Mouse (Mus musculus) megakaryocyte, adult 5-6 weeks (primary cell): ENCODE measurements around the gene Ptpn14. TPM values are rescaled to one million over a fixed set of nuclear protein-coding genes. Genes with fewer than 3 reads are reported as not detected.

Source experiments
- ATAC-seq: 2 replicates; pipeline ENCODE4 v1.8.0; 2016; ENCODE audit warnings: mild to moderate bottlenecking, inconsistent platforms; ENCODE audit not compliant: poor library complexity, severe bottlenecking
- total RNA-seq, 2 experiments: library from RNA; stranded (forward) in 1 of 2; stranded (reverse) in 1 of 2; fragments of 153-499, 151-499 nt in 1 of 2; fragments of 221-1000, 200-1000 nt in 1 of 2; gene quantifications; 2 replicates each; pipeline versions ENCODE4 v1.2.3 to v1.2.4; 2015 to 2017

The Ptpn14 gene
- total RNA-seq, 2 experiments from 2014 or later, result 0.09 to 0.26 TPM

DNA sequence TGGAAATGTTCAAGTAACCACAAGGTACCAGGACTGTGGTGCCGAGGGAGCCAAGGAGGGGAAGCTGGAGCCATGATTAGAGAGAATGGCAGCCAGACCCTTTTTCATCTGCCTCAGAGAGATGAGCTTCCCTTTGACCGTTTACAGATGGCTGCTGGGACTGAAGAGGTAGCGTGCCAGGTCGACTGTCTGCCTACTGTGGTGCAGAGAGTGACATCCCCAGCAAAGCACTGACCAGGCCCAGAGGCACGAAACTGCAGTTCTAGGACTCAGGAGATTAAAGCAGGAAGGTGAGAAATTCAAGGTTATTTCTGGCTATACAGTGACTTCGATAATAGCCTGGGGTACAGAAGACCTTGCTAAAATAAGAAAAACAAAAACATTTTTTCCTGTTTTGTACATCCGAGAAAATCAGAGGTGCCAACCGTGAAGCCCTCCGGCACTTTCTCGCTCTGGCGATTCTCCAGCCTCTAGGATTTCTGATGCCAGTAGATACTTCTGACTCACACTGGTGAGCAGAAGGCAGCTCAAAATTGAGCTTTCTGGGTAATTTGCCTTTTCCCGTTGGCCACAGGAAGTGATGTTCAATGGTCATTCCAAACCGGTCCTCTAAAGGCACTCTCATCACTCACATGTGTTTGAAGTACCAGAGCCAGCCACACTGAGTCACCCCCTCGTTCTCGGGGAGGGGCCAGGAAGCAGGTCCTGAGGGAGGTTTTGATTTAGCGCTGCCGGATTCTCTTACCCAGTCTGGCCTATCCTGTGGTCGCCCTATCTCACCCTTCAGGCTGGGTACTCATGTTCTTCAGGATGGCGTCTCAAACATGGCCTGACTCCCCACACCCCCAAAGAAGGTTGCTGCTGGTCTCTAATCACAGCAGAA lies 11.9 kb upstream of the Ptpn14 start:
- ATAC-seq, result no peak

DNA sequence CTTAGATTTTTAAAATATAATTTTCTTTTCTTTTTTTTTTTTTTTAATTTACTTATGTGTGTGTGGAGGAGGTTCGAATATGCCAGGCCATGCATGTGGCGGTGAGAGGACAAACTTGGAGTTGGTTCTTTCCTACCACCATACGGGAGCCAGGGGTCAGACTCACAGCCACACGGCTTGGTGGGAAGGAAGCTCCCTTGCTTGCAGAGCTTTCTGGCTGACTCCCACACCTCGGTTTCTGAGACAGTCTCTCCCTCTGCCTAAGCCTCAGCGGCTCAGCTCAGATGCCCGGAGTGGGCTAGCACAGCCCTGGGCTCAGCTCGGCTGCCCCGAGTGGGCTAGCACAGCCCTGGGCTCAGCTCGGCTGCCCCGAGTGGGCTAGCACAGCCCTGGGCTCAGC lies 10.5 kb upstream of the Ptpn14 start:
- no peak for ATAC-seq

DNA sequence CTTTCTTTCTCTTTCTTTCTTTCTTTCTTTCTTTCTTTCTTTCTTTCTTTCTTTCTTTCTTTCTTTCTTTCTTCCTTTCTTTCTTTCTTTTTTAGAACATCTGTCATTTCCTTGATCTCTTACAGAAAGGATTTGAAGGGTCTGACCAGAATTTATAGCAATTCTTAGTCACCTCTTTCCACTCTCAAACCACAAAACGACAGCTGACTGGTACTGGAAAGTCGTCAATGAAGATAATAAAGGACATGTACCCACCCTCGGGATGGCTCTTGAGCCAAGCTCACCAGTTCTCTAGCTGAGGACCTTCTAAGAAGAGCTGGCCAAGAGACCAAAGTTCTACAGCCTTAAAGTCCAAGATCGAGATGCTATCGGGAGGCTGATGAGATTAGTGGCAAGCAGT lies 9.5 kb upstream of the Ptpn14 start:
- no peak for ATAC-seq

DNA sequence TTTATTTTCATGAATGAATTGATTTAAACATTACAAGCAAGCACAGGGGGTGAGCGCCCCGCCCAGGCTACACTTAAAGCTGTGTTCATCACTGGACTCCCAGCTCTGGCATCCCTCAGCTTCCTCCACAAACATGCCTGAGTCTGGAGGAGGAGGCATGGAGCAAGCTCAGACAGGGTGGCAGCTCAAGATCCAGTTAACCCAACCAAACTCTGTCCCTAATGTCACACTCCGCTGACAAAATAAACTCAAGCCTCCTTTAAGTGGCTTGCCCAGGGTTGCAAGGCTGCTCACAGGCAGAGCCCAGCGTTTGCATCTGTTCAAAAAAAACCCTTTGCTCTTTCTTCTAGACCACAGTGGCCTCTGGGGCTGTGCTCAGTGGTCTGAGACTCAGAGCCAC lies 1.9 kb upstream of the Ptpn14 start:
- ATAC-seq, result no peak

DNA sequence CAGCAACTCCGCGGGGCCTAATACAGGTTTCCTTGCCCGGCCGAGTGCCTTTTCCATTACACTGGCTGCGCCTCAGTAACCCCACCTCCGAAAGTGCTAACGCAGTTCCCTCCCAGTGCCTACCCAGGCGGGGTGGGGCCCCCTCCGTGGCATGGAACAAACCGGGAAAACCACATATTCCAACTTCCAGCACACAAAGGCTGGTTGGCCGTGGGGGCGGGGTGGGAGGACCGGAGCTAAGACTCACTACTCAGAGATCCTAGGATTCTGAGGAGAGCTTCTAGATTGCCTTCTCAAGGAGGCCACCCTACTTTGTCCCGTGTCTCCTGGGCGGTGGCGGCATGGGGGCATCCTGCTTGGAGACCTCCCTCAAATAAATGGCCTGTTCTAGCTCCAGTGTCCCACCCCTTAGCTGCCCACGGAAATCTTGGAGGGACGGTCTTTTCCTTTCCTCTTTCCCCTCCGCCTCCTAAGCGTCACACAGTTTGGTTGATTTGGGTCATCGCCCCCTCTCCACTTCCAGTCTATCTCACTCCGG lies 653 bp upstream of the Ptpn14 start:
- no peak for ATAC-seq

DNA sequence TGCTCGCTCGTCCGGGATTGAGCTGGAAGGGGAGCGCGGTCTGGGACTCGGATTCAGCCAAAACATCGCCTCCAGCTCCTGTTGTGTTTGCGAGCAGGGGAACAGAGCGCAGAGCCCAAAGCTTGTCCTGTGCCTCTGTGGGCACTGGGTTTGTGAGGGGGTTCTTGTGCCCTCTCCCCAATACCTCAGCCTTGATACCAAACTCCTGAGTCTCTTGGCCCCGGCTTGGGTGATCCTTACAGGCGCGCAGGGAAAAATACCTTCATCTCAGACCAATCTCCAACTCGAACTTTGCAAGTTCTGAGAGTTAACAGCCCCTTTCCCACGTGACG lies 682 bp downstream of the Ptpn14 start:
- no peak for ATAC-seq

DNA sequence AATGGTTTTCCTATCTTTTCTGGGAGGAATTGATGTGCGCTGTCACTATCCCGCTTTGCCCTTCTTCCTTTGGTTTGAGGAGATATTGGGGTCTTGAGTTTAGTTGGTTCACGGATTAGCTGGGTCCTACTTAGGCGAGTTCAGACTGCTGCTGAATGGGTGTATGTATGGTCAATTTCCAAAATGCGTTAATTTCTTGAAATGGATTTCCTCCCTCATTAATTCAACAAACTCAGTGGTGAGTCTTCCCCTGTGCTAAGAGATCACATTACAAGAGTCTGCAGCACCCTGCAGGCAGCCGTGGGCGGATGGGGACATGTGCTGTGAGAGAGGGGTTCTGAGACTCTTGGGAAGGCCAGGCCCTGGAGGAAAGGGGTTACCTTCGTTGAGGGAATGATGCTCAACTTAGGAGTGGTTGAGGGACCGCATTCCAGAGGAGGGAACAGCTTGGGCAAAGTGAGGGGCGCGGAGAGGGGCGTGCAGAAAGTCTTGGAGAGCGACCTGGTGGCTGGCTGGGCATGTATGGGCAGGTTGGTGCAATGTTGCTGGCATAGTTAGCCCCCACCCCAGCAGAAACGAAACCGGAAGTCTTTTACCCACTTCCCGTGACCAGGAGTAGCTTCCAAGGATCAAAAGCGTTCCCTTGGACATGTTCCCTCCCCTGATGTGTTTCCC lies 1.2 kb downstream of the Ptpn14 start:
- no peak for ATAC-seq

DNA sequence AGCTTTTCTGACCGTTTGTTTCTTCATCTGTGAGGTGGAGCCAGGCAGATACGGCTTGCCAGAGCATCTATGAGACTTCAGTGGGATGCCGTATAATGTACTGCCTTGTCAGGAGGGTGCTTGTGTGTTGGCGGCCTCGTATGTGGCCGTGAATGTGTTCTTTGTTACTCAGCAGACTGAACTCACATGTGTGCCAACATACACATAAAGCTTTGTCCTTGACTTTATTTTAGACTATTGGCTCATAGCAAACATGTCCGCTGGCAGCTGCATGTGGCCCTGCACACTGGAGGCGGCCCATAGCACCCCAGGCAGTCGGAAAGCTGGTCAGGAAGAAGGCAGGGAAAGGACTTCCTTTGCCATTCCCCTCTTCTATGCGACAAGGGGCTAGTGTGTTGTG lies 3.6 kb downstream of the Ptpn14 start:
- ATAC-seq, result no peak

DNA sequence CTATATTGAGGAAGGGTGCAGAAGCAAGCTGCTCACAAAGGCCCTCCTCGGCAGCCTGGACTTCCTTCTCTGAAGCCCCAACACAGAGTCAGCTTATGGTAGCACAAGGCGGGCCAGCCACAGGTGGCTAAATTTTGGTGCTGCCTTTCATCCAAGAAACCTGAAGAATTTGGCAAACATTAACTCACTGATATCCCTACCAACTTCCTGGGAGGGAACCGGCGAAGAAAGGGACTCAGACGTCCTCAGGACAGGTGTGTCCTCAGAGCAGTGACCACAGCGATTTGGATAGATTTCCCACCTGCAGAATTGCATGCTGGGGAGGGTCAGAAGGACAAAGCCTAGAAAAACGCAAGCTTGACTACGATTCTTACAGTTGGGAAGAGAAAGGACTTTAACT lies 4.1 kb downstream of the Ptpn14 start:
- ATAC-seq, result no peak

DNA sequence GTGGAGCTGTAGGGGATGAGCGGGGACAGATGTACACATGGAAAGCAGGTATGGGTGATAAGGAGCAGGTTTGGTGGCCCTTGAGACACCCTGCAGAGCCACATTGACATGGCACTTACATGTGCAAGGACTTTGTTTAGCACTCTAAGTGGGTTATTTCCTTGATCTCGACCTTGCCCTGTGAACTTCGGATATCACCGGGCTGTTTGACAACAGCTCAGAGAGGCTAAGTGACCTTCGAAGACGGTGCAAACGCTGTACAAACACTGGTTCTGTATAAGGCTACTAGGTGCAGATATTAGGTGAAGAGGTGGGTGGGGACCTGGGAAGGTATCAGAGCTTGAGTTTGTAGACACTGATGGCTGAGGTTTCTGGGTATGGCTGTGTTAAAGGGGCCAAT lies 12.0 kb downstream of the Ptpn14 start:
- no peak for ATAC-seq

DNA sequence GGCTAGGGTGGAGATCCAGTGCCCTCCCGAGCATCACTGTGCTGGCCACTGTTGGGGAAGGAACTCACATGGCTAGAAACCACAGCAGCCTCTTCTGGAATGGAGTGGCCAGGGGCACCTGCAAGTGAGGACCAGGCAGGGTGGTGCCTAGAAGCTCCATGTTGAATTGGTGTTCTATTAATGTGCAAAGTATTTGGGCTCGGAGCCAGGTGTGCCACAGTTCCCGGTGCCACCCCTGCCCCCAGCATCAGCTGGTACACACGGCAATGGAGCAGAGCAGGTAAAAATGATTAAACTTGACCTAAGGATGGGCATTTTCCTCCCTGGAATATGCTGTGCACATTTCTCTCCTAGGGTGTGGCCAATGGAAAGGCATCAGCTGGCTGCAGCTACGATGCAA lies 14.0 kb downstream of the Ptpn14 start:
- ATAC-seq, result no peak

DNA sequence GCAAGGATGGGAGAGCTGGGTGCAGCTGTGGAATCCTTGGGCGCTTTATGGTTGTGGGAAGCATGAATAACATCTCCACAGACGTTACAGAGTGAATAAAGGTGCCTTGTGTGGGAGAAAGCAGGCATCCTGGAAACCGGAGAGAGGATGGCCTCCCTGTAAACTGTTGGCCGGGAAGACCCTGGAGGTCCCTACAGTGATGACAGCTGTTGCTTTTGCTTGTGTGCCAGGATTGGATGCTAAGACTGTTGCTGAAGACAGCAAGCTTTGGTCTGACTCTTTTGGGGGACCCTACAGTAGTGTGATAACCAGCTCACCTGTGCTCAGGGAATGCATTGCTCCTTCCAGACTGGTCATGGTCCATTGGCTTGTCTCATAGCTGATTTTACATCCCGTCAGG lies 15.1 kb downstream of the Ptpn14 start:
- no peak for ATAC-seq

DNA sequence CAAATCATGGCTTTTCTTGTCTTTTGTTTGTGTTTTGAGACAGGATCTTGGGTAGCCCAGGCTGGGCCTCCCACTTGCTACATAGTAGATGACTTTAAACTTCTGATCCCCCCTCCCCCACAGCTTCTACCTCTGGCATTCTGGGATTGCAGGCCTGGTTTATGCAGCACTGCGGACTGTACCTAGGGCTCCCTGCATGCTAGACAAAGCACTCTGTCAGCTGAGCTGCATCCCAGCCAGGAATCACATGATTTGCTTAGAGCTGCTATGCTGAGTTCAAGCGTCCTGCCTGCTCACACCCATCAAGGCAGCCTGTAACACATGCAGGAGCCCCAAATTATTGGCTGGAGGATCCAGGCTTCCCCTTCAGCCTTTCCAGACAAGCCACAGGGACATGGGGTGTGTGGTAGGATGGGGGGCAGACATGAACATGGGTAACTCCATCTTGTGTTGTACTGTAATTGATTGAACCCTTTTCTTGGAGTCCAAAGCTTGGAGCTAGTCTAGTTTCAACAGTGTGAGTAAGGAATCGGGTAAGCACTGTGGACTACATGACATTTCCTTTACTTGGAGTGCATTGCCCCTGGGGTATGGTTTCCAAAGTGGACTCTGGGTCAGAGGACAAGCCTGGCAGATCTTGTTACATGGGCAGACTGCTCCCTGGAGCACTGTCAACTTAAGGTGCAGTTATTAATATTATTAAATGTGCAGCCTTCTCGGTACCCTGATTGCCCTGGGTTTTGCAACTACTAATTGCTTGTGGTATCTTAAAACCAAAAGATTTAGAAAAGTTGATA lies 17.0 kb downstream of the Ptpn14 start:
- ATAC-seq, result no peak

DNA sequence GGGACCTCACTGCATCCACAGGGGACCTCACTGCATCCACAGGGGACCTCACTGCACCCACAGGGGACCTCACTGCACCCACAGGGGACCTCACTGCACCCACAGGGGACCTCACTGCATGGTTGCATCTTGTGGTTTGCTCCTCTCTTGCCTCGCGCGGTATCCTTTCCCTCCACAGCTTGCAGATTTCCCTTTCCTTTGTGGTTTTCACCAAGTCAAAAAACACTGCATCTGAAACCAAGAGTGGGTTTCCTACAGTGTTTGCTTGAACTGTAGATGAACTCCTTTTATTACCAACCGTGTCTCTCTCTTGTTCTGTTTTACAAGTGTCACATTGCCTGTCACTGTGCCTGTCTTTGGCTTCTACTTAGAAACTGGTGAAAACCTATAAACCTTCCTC lies 18.5 kb downstream of the Ptpn14 start:
- ATAC-seq, result no peak

DNA sequence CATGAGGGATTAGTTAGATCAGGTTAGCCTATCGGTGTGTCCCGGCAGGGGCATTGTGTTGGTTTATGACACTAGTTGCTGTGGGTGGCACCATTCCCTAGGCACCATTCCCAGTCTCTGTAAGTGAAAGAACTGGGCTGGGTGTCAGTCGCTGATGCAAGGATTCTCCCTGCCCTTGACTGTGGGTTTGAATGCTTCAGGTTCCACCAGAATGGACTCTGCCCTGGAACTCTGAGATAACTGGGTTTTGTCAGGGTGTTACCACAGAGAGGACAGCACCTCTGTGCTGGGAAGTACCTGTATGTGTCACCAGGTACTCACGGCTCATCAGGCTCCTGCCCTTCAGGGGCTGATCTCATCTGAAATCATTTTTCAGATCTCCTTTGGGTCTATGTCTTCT lies 21.7 kb downstream of the Ptpn14 start:
- ATAC-seq, result no peak

DNA sequence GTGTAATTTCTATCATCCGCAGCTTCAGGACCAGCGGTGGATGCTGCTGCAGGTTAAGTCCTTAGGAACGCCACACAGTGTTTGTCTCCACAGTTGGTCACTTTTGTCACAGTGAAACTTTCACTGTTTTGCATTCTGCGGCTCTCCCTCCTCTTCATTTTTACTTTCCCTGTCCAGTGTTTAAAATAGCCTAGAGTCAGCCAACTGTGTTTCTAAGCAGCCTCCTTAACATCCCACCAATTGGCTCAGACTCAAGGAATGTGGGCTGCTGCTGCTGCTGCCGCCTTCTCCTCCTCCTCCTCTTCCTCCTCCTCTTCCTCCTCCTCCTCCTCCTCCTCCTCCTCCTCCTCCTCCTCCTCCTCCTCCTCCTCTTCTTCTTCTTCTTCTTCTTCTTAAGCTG lies 22.2 kb downstream of the Ptpn14 start:
- no peak for ATAC-seq

DNA sequence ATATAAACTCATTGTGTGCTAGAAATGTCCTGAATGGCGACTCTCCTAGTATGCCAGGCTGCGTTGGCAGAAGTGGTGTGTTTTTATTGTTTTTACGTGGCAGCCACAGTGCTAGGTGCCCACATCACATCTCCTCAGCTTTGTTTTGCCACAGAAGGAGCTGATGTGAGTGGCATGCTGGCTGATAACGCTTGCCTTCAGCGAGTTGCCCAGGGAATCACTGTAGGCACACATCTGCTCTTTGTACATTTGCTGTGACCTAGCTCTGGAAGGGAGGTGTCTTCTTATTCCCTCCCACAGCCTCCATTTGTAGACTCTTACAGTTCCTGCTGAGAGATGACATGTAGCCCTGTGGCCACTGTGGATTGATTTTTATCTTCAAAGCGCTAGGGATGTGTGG lies 24.2 kb downstream of the Ptpn14 start:
- no peak for ATAC-seq

DNA sequence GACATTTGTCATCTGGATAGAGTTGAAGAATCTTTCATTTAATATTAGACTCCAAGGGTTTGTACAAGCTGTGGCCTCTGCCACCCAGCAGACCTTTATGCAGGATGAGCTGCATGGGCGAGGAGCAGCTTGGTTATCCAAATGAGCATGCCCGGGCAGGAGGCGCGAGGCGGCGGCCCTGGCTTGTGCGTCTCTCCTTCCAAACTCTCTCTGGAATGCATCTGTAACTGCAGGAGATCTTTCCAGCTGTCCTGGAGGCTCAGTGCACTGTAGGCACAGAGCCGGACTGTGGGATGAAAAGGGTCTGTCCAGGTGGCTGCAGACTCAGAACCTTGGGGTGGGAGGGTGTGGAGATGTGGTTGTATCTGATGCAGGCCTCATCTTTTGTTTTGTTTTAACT lies 27.0 kb downstream of the Ptpn14 start:
- no peak for ATAC-seq

DNA sequence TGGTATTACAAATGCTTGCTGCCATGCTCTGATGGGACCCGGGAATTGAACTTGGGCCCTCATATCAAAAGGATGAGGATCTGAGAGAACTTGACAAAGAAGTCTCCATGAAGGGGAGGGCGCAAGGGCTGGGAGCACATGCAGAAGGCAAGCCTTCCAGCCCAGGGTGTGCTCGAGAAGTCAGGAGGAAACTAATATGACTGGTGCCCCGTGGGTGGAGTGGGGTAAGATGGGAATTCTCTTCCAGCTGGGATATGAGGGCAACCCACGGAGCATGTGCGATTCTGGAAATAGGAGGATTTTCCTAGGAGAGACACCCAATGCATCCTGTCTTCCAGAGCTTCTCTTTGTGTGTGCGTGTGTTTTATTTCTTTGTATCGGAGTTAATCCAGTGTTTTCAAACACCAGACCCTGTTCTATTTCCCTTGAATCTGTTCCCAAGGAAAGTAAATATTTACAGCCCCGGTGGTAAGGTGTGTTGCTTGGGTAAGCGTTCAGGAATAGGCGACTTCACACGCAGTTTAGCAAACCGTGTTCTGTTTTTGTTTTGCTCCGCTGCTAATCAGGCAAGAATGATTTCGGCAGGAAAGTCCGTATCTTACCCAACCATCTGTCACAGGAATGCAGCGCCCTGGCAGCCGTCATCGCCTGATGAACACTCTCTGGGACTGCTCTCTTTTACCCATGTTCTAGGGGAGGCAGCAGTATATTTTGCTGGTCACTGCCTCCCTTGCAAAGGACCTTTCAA lies 28.4 kb downstream of the Ptpn14 start:
- ATAC-seq, result 0 out of 2 replicates have a peak, but pooled peaks have one; percentile 40

DNA sequence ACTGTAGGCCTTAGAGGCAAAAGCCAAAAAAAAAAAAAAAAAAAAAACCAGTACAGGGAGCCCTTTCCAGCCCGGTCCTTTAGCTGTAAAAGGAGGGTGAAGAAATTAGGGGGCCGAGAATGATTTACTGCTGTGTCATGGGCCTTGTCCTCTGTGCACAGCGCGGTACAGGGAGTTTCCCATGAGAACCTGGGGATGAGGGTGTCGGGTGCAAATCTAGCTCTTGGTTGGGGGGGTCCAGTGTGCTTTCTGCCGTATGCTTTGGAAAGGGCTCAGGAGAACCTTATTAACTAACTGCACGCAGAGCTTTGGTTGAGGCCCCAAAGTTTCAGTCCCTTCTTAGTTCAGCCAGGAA lies 29.0 kb downstream of the Ptpn14 start:
- ATAC-seq, result no peak

DNA sequence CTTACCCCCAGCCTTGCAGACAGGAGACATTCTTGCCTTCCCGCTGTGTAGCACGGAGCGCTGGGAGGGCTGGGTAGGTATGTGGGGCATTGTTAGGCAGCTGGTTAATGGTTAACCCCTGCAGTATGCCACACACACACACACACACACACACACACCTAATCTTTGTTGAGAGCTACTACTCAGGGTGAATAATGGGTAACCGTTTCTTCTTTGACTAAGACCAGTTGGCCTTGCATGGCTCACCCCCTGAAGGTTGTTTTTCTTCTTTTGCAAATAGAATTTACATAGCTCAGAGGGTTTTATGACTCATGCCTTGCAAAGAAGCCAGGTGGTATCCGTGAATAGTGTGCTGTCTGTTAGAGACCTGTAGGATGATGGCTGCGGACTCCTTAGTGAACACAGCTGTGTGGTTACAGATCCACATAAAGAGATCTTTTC lies 33.5 kb downstream of the Ptpn14 start:
- no peak for ATAC-seq
